Mouse (Mus musculus): ENCODE results near the gene Prpf8.

Prpf8 gene

DNA sequence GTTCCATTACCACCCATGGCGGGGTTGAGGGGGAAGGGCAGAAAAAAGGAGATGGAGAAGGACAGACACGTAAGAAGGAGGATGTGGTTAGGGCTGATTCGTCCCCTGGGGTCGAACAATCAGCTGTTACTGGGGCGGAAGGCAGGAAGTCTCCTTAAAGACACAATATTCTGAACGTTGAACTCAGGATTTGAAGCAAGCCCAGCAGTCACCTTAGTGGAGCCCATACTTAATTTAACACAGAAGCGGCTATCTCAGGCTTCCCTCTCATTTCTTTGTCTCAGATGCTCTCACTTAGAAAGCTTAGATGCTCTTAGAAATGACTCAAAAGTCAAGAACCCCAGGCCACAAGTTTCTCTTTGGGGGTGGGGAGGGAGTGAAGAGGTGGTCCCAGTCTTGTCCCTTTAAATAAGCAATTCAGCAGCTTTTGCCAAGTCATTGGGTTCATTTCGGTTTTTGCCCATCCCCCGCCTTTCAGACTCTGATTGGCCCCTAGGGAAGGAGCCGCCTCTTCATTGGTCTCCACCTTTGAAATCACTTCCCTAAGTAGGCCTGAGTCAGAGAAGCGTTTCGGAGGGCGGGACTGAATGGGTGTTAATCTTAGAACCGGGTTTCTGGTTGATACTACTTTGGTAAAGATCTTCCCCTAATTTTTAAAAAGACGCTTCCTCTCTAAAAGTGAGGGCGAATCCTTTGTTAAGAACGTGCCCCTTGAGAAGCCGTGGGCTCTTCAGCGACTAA lies 26.3 kb upstream of the Prpf8 start:
- DNase-seq, result peak; percentile 88

DNA sequence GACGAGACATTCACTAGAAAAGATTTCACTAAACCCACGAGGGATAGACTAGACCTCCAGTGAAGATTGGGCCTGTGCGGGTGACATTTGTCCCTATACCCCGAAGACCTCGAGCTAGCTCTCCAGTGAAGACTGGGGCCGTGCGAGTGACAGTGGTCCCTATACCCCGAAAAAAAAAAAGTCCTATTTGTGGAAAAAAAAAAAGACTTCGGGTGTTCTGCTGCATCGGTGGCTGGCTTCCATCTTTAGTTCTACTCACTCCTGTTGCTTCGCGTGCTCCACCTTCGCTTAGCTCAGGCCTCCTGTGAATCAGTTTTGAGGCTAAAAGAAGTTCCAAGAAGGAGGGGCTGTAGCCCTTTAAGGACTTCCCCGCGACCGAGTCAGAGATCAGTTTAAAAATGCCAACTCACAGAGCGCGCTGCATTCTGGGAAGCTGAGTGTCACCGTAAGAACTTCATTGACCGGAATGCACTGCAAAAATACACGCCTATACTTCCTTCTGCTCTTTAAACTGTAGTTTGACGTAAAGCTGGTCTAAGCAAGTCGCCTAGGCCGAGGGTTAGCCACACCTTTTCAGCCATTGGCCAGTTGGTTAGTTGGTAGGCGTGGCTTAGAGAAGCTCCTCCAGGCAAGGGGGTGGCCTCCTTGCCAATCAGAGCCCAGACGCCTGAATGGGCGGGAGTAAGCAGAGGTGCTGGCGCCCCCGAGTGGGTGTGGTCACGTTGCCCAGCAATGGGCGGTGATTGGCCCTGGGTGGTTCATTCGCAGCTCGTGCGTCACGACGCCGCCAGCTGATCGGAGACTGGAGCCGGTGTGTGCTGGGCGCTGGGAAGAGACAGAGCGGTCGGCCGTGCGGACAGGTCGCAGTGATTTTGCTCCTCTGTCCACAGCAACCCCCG lies 25.5 kb upstream of the Prpf8 start, which contains the start of gene Tlcd2:
TSS of gene Tlcd2 (plus strand) at position 872 of the 899 bp plus-strand sequence.
- DNase-seq, result peak; percentile 98

DNA sequence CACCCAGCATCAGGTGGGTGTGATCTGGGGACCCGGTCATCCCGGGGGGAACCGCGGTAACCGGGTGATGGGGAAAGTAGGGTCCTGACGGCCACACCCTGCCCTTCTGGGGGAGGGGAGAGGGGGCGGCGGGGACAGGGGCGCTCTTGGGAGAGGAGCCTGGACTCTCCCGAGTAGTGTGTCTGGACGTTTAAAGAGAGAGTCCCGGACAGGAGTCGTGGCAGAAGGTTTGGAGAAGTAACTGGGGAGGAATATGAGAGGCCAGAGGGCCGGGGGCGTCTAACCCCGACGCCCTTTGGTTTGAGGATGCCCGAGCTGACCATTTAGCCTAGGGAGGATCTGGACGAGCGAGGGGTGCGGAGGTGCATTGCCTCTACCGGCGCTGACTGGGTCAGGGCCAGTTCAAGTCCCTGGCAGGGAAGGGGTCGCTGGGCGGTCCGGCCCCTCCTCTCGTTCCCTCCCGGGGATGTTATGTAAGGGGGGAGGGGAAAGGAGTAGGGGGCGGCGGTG lies 24.8 kb upstream of the Prpf8 start:
- DNase-seq, result no peak

DNA sequence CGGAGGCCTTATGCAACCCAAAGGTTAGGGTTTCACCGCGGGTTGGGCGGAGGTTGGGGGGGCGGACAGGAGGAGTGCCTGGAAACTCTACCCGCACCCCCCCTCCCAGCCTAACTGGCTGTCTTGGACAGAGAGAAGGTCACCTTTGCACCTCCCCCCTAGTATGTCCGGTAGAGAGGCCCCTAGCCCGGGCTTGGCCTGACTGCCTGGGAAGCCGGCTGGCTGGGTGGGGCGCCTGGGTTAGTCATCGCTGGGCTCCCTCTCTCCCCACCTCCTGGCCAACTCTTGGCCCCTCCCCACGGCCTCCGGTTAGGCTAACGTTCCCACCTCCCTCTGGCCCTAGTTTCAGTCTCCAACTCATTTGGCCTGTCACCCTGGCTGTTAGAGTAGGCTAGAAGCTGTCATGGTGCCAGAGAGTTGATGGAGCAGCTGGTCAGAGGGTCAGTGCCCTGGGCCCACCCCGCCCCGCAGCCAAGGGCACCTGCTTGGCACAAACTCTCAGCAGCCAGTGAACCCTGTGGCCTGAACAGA lies 24.3 kb upstream of the Prpf8 start:
- DNase-seq, result peak; percentile 28

DNA sequence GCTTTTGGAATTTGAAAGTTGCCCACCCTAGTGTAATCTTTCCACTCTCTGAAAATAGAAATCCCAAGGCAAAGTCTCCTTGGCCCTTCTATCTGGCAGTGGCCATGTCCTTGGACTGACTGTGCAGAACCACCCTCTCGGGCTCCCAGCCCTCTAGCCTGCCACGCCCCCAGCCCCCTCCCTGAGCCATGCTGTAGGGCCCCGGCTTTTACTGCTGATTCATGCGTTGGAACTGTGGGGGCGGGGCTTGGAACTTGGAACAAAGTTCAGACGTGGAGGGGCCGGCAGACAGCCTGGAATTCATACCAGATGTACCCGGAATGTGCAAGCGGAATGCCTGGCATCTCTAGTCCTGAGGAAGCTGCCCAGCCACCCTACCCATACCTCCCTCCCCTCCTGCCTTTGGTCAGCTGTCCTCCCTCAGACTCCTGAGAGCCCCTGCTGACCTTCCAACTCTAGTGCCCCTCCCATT lies 23.7 kb upstream of the Prpf8 start:
- DNase-seq, result peak; percentile 34

DNA sequence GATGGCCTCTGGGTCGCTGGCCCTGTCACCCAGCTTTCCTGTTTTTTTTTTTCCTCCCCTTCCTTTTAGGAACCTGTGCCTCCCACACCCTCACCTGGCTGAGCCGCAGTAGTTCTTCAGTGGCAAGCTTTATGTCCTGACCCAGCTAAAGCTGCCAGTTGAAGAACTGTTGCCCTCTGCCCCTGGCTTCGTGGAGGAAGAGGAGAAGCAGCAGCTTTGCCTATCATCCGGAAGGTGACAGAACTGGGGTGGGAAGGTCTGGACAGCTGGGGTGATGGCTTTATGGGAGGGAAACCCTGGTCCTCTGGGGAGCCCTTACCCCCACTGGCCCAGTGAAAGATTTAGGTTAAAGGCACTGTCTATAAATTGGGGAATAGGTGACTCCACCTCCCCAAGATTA lies 23.0 kb upstream of the Prpf8 start:
- DNase-seq, result no peak

DNA sequence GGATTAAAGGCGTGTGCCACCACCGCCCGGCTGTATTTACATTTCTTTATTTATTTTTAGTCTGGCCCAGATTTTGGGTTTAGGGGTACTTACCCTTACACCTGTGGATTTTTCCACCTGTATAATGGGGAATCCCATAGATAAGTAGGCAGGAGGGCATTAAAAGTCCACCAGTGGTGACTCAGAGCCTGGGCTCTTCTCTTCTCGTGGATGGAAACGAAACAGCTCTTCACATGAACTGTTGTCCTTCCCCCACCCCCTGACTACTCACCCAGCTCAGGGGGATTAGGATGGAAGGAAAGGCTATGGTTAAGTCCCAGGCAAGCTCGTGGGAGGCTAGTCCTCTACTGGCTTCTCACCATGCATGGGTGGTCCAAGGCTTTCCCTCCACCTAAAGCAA lies 22.2 kb upstream of the Prpf8 start:
- DNase-seq, result no peak

DNA sequence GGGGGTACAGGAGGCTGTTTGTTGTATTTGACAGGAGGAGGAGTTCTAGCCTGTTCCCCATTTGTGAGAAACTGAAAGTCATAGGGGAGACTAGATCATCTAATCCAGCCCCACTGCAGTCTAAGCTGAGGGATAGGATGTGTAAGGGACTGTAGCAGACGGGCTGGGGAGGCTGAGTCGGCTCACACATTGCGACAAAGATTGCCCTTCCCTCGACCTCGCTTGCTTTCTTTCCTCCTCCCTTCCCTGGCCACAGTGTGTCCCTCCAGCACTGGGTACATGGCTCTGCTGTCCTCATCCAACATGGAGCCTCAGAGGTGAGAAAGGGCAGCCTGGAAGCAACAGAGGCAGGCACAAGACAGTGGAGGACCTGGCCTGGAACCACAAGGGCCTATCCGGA lies 21.6 kb upstream of the Prpf8 start:
- no peak for DNase-seq

DNA sequence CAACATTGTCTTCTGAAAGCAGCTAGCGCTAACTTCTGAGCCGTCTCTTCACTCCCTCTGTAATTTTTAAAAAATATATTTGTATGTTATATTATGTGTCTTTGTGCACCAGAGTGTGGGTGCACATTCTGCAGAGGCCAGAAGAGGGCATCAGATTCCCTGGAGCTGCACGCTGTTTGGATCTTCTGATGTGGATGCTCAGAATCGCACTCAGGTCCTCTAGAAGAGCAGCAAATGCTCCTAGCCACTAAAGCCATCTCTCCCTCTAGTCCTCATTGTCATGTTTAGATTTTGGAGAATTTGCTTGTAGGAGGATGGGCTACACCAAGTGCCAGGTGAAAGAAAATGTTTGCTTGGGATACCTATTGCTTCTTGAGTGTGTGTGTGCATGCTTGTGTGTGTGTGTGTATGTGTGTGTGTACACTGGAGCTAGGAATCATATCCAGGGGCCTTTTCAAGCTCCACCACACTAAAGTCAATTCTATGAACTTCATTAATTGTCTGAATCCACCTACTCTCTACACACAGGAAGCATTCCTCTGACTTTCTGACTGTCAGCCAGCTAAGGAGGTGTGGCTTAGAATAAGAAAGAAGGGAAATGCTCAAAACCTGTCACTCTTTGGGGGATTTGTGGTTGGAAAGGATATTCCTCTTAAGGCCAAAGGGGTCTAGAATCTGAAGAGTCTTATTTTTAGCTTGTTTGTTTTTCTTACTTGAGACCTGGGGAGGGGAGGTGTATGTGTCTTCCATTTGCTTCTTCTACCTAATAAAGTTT lies 19.7 kb upstream of the Prpf8 start:
- DNase-seq, result no peak

DNA sequence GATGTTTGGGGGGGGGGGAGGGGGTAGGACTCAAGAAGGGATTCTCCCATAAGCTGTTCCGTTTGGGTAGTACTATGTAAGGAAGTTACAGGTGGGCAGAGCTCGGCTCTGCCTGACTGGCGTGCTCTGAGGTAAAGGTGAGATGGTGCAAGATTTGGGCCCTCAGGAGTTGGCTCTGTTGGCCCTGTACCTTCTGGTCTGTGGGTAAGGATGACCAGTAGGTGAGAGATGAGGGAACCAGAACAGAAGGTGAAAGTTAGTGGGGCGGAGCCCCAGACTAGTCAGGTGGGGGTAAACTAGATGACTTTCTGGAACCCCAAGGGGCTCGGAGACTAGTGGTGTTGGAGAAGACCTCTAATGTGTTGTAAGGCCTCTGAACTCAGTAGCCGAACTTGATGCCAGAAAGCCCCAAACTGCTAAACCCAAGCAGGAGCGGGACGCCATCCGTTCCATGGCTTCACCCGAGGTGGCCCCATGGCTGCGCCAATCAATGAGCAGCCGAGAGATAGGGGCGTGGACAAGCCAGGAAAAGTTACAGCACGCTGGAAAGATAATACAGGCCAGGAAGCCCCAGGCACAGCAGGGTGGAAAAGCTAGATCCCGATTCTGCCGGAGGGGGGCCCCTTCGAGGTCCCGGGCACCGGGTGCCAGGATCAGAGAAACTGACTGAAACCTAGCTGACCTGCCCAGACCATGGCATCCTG lies 19.0 kb upstream of the Prpf8 start:
- DNase-seq, result peak; percentile 38

DNA sequence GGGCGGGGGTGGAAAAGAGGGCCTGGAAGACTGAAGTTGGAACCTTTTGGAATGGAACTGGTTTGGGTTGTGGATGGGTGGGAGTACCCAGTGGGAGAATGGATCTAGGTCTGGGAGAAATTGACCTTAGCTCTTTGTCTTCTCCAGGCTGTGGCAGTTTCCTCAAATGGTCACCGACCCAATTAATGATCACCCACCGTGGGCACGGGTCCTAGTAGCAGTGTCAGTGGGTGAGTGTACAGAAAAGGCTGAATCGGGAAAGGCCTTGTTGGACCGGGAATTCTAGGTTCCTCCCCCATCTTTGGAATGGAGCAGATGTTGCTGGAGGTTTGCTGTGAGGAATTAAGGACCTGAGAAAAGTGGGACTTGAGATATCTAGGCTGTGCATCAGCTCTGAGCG lies 18.2 kb upstream of the Prpf8 start:
- DNase-seq, result no peak

DNA sequence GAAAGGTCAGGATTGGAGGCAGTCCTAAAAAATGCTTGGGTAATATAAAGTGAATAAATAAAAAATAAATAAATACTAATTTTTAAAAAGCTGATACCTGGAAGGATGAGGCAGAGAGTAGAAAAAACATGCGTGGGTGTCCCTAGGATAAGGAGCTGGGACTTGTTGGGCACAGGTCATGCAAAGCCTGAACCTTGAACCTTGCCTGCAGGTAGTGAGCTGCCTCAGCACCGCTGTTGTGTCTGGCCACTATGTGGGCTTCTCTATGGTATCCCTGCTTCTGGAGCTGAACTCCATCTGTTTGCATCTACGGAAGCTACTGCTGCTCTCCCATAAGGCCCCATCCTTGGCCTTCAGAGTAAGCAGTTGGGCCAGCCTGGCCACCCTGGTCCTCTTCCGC lies 17.4 kb upstream of the Prpf8 start:
- no peak for DNase-seq

DNA sequence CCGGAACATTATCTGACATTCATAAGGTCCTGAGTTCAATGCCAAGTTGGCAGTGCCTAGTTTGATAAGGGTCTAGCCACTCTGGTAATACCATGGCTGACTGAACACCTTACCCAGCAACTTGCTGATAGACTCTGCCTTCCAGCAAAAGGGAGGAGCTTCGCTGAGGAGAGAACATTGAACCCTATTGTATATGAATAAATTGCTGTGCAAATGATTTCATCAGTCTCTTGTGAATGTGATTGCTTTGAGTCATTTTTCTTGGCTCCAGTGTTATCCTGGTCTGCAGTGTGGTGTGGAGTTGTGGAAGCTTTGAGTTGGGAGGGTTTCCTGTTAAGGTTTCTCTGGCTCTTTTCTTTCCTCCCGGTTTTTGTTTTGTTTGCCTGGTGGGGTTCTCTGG lies 15.9 kb upstream of the Prpf8 start:
- DNase-seq, result no peak

DNA sequence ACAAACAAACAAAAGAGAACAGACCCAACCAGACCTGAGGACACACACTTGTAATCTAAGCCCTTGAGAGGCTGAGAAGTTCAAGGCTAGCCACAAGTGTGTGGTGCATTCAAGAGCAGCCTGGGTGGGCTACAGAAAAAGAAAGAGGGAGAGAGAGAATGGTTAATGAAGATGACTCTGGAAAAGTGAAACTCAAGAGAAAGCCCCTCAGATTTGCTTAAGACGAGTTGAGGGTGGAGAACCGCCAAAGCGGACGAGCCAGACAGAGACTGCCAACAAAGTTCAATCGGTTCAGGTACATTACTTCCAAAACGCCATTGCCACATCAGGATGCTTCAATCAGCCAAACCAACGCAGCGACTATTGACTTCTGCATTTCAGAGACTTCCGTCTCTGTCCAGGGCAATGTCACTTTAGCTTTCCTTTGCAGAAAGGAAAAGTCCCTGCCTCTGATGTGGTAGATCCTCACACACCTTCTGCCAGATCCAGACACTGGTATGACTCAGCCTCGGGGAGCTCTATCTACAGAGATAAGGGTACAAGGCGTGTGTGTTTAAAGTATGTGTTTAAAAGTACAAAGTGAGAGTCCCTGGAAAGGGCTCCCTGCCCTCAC lies 14.0 kb upstream of the Prpf8 start:
- no peak for DNase-seq

DNA sequence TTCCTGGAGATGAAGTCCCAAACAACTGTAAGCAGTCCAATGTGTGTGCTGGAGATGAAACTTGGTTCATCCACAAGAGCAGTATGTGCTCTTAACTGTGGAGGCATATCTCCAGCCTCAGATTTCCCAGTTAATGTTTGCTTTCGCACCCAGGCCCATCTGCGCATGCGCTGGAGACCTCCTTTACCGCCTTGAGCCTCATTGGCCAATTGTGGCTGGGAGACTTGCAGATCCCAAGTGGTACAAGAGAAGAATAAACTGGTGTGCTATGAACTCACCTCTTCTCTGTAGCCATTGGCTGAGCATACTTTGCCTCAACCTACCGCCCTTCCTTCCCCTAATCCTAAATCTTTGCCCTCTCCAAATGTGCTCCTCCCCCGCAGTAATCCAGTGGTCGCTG lies 13.2 kb upstream of the Prpf8 start:
- no peak for DNase-seq

DNA sequence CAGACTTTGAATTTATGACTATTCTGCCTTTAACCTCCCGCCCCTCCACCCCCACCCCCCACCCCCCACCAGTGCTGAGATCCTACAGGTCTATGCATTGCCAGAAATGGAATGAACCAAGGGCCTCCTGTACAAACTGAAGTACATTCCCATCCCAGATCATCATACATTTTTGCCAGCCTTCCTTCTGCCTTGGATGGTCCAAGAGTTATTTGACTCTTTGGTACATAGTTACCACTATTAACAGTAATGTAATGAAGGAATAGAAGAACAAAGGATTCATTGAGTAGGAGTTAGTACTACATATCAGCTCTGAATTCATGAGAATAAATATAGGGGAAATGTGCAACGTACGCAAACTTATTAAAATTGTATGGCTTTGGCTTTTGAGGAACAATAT lies 424 bp upstream of the Prpf8 start:
- DNase-seq, result no peak

DNA sequence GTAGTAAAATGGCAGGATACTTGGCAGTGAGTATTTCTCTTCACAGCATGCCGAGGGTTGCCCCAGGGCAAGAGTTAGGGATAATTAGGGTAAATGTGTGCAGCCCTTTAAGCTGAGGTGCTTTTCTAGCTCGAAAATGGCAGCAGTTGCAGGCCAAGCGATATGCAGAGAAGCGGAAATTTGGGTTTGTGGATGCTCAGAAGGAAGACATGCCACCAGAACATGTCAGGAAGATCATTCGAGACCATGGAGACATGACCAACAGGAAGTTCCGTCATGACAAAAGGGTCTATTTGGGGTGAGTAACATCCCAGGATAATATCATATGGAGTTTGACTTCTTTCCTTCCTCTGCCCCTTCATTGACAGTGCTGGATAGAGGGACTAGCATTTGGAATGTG lies 880 bp downstream of the Prpf8 start:
- DNase-seq, result no peak

DNA sequence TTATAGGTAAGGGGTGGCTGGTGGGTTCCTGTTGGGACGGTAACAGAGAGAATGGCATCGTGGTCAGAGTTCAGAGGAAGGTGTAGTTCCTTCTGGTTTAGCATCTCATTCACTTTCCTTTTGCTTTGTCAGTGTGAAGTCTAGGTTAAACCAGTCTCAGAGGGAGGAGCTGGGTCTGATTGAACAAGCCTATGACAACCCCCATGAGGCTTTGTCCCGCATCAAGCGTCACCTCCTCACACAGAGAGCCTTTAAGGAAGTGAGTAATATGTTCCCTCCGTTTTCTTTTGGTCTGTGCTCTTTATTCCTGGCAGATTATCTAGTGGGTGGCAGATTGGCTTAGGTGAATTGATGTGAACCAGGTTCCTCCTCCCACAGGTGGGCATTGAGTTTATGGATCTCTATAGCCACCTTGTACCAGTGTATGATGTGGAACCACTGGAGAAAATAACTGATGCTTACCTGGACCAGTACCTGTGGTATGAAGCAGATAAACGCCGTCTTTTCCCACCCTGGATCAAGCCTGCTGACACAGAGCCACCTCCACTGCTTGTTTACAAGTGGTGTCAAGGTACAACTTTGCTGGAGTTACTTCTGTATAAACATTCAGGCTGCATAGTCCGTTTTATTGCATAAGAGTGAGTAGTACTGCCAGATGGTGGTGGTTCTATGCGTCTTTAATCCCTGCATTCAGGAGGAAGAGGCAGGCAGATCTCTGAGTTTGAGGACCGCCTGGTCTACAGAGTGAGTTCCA lies 7.9 kb downstream of the Prpf8 start:
- DNase-seq, result no peak

DNA sequence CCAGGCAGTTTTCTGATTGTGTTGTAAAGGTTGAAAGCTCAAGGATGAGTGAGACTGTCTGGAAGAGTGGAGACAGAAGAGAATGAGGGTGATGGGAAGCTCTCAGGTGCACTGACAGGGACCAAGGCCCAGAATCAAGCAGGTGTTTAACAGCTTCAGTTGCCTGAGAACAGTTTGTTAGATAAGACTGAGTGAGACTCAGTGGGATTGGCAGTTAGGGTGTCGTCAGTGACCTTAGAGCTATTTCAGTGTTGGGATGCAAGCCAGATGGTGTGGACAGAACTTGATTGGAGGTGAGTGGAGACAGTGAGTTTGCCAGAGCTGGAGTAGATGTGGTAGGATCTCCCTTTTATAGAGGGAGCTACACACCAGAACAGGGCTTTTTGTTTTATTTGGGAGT lies 11.5 kb downstream of the Prpf8 start:
- DNase-seq, result no peak

DNA sequence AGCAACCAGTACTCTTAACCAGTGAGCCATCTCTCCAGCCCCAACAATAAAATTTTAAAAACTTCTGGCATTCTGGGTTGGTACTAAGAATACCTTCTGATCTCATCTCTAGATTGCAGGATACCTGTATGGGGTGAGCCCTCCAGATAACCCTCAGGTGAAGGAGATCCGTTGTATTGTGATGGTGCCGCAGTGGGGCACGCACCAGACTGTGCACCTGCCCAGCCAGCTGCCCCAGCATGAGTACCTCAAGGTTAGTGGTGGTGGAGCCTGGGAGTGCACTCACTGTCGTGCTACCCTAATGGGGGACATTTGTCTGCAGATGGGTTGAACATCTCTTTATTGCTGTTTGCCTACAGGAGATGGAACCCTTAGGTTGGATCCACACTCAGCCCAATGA lies 21.5 kb downstream of the Prpf8 start:
- DNase-seq, result no peak

DNA sequence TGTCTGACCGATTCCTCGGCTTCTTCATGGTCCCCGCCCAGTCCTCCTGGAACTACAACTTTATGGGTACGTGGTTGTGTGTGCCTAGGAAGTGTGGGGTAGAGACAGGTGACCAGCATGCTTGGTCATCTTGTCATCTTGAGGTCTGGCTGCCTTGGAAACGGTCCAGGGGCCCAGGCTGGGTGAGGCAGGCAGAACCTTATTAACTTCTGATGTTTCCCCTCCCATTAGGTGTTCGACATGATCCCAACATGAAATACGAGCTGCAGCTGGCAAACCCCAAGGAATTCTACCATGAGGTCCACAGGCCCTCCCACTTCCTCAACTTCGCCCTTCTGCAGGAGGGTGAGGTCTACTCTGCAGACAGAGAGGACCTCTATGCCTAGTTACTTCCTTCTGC lies 22.3 kb downstream of the Prpf8 start:
- no peak for DNase-seq

Measured in thymus, postnatal 25 days (tissue).